27 mouse cellular contexts compared by ENCODE assay signal in genomic region chr14:17915556-17915955, GRCm38 (mm10).
DNase-seq lines count a peak whose midpoint lies in the region; ATAC-seq and TF ChIP-seq lines count a peak whose summit lies in the region.
"Had no signal": no experiment of that assay in that cellular context is flagged by ENCODE, and none has a peak within 500 bp of the region (broad histone marks: within the 10 kb centered on the region; RNA-seq: fewer than 3 reads in every experiment).

No protein-coding gene starts in this region.

- intact Hi-C loops in left cerebral cortex, postnatal 4 days (cut with DNase I): loop anchor here (10.0 kb wide), 1 partner anchor 251 kb away; the partner anchor contains the start of gene Thrb

- no peaks in the 10 kb centered on the region for H3K4me1 ChIP-seq in midbrain, postnatal 0 days (ENCODE audit: insufficient read depth, low read length)
- H3K4me1 ChIP-seq: embryonic facial prominence, embryonic 10.5 days; embryonic facial prominence, embryonic 13.5 days; forebrain, embryonic 15.5 days; heart, embryonic 12.5 days; heart, embryonic 15.5 days; hindbrain, embryonic 10.5 days; hindbrain, embryonic 13.5 days; intestine, embryonic 15.5 days had no signal

- H3K4me3 ChIP-seq in midbrain, postnatal 0 days (ENCODE audit: low read depth, low read length): no peak overlapping the region
- H3K4me3 ChIP-seq: embryonic facial prominence, embryonic 10.5 days; embryonic facial prominence, embryonic 13.5 days; erythroblast, embryonic 14.5 days; forebrain, embryonic 12.5 days; forebrain, embryonic 15.5 days; heart, embryonic 12.5 days; heart, embryonic 15.5 days; hindbrain, embryonic 10.5 days; hindbrain, embryonic 13.5 days; intestine, embryonic 15.5 days had no signal

- no peaks in the 10 kb centered on the region for H3K9me3 ChIP-seq in midbrain, postnatal 0 days (ENCODE audit: low read length)
- H3K9me3 ChIP-seq: embryonic facial prominence, embryonic 10.5 days; embryonic facial prominence, embryonic 13.5 days; forebrain, embryonic 12.5 days; forebrain, embryonic 15.5 days; heart, embryonic 12.5 days; heart, embryonic 15.5 days; hindbrain, embryonic 10.5 days; hindbrain, embryonic 13.5 days; intestine, embryonic 15.5 days had no signal

- H3K27ac ChIP-seq in midbrain, postnatal 0 days (ENCODE audit: low read depth, low read length): no peak overlapping the region
- H3K27ac ChIP-seq: embryonic facial prominence, embryonic 10.5 days; embryonic facial prominence, embryonic 13.5 days; forebrain, embryonic 12.5 days; forebrain, embryonic 15.5 days; heart, embryonic 15.5 days; hindbrain, embryonic 10.5 days; hindbrain, embryonic 13.5 days; intestine, embryonic 15.5 days had no signal

- H3K27me3 ChIP-seq in midbrain, postnatal 0 days (ENCODE audit: insufficient read depth, low read length): no peaks in the 10 kb centered on the region
- H3K27me3 ChIP-seq: embryonic facial prominence, embryonic 13.5 days; forebrain, embryonic 12.5 days; forebrain, embryonic 15.5 days; heart, embryonic 12.5 days; heart, embryonic 15.5 days; hindbrain, embryonic 13.5 days; intestine, embryonic 15.5 days had no signal

- no peak for TF ChIP-seq CTCF in midbrain, postnatal 0 days (IDR thresholded peaks at IDR 0.05)

- 85% methylated on average over 2 of the region's 2 CpGs for WGBS in midbrain, postnatal 0 days

- no peak overlapping the region for H3K9ac ChIP-seq in midbrain, postnatal 0 days (replicated peaks; ENCODE audit: low read length, poor library complexity, severe bottlenecking)
- H3K9ac ChIP-seq: embryonic facial prominence, embryonic 13.5 days; forebrain, embryonic 12.5 days; forebrain, embryonic 15.5 days; heart, embryonic 12.5 days; heart, embryonic 15.5 days; hindbrain, embryonic 13.5 days; intestine, embryonic 15.5 days had no signal

- H3K36me3 ChIP-seq in midbrain, postnatal 0 days (ENCODE audit: insufficient read depth, low read length): no peaks in the 10 kb centered on the region
- H3K36me3 ChIP-seq: embryonic facial prominence, embryonic 10.5 days; embryonic facial prominence, embryonic 13.5 days; forebrain, embryonic 12.5 days; forebrain, embryonic 15.5 days; heart, embryonic 12.5 days; heart, embryonic 15.5 days; hindbrain, embryonic 10.5 days; hindbrain, embryonic 13.5 days; intestine, embryonic 15.5 days had no signal

- peak; percentile 9 for DNase-seq in cerebellum, adult 9-11 months
- DNase-seq in left cerebral cortex, postnatal 4 days: peak; percentile 24
- no peak for DNase-seq in left cerebral cortex, adult 11 months (ENCODE audit: low spot score)
- peak; percentile 29 to 43 for DNase-seq in cerebellum, postnatal 25 days
- no peak for DNase-seq in midbrain, postnatal 0 days (ENCODE audit: low spot score)
- DNase-seq: adrenal gland, adult 8-10 months; adrenal gland, postnatal 25 days; embryo, embryonic 11 days; gastrocnemius, postnatal 25 days; heart, adult 18-20 months; heart, postnatal 10 days; heart, postnatal 36 days; kidney, adult 11 months had no signal

- ATAC-seq in cerebellum, adult (ENCODE audit: insufficient number of reproducible peaks, low FRiP score, low TSS enrichment): no peak
- no peak for ATAC-seq in midbrain, postnatal 0 days (ENCODE audit: low FRiP score)
- ATAC-seq: activated CD4-positive, CD25-positive, alpha-beta regulatory T cell, adult 4 months; CD4-positive, CD25-positive, alpha-beta regulatory T cell, adult 4 months; forebrain, embryonic 15.5 days; hindbrain, embryonic 16.5 days; intestine, embryonic 15.5 days had no signal

- no peak overlapping the region for H3K4me2 ChIP-seq in midbrain, postnatal 0 days (ENCODE audit: low read depth, low read length, poor library complexity, severe bottlenecking)
- H3K4me2 ChIP-seq: embryonic facial prominence, embryonic 13.5 days; forebrain, embryonic 12.5 days; forebrain, embryonic 15.5 days; heart, embryonic 12.5 days; heart, embryonic 15.5 days; hindbrain, embryonic 13.5 days; intestine, embryonic 15.5 days had no signal

Comparison
In these comparisons a context has a peak if more than half of its experiments do, and no peak if none do; other contexts are left out.
1. DNase-seq: peak in cerebellum, adult 9-11 months (single experiment), left cerebral cortex, postnatal 4 days (single experiment) and cerebellum, postnatal 25 days (2 of 2); none in left cerebral cortex, adult 11 months (single experiment) and midbrain, postnatal 0 days (single experiment).